Mouse (Mus musculus) layer of hippocampus, adult 2 months (tissue): ENCODE measurements around the gene Hist1h2af. TPM values are rescaled to one million over a fixed set of nuclear protein-coding genes. Genes with fewer than 3 reads are reported as not detected.
"Not testable (repeated sequence)": the region's sequence is repeated elsewhere in the genome, so short reads cannot be mapped to it uniquely, and the experiment has no call there.

Source experiments
- DNase-seq, 2 experiments: peaks; one replicate each; pipeline ENCODE4 v3.0.0; 2022; ENCODE audit warnings: low spot score in 2 of 2
- H3K27ac ChIP-seq: fragments of 200-600 bp; 2 replicates; pipeline ENCODE4 v1.8.1; 2022
- H3K4me3 ChIP-seq: fragments of 200-600 bp; 2 replicates; pipeline ENCODE4 v1.8.1; 2022; ENCODE audit warnings: mild to moderate bottlenecking
- CTCF ChIP-seq: fragments of 200-600 bp; conservative IDR thresholded peaks from 2 replicates; pipeline ENCODE4 v1.8.1; 2022; ENCODE audit warnings: antibody characterized with exemption, mild to moderate bottlenecking, moderate library complexity
- total RNA-seq, 2 experiments: library from RNA; stranded (reverse); gene quantifications; 2 replicates each; pipeline ENCODE4 v1.2.3; 2021

Hist1h2af gene
- total RNA-seq, 2 experiments from 2014 or later = 6.9 to 12.2 TPM

DNA sequence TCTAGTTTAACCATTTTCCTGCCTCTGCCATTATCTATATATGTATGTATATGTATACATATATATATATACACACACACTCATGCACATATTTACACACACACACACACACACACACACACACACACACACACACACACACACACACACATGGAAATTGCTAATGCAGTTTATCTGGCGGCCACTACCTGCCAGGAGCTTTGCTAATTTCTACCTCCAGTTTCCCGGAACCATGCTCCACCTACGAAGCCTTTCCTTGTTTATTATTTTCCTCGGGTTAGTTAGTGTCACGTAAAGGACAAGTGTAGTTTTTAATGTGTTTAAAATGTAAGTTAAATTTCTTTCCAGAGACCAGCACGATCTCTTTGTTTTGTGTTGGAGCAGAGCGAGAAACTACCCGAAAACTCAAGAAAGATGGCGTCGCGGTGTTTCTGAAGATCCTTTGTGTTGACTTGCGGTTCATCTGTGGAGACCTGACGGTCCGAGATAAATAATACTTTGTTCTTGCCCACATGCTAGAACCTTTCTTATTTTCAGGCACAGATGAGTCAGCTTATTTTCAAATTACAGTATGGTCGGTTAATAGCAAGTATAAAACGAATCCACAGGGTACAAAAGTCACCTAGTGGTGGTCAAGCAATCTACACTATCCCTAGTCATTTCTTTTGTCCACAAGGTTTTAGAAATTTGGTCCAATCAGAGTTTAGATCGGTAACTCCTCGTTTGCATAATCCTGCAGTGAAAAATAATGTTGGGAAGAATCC is 29.2 kb downstream of the Hist1h2af start:
- TF ChIP-seq CTCF = peak; percentile 81
- peak overlapping the region; percentile 73 for H3K4me3 ChIP-seq
- DNase-seq = no peak
- H3K27ac ChIP-seq = peak overlapping the region; percentile 97

DNA sequence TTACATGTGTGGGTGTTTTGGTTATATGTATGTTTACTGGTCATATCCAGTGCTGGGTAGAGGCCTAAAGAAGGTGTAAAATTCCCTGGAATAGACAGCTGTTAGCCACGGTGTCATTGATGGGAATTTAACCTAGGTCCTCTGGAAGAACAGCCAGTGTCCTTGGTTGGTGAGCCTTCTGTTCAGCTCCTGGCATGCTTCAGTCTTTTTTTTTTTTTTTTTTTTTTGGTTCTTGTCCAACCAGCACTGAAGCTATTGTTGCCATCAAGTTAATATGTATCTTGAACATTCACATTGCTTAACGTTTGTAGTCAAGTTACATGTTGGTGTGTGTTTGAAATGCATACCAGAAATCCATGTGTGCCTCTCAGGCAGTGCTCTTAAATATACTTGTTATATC is 30.8 kb downstream of the Hist1h2af start:
- no peak overlapping the region for H3K4me3 ChIP-seq
- TF ChIP-seq CTCF = no peak
- H3K27ac ChIP-seq = no peak overlapping the region
- no peak for DNase-seq

DNA sequence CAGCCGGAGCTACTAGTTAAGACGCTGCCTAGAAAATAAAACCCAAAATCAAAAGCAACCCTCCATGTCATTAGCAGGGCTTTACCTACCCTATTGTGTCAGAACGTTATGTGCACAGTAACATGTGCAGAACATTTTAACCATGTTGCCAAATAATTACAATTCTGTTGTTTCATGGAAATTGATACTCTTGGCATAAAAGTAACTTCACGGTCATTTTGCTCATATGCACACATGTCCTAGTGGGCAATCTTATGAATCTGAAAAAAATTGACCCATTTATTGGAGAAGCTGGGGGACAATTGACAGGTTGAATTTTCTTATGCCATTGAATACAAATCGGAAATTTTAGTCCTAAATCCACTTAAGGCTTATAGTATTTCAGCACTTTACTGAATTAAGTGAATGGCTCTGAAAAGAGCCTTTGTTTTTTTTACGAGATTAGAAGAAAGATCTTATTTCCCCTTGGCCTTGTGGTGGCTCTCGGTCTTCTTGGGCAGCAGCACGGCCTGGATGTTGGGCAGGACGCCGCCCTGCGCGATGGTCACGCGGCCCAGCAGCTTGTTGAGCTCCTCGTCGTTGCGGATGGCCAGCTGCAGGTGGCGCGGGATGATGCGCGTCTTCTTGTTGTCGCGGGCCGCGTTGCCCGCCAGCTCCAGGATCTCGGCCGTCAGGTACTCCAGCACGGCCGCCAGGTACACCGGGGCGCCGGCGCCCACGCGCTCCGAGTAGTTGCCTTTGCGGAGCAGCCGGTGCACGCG is 36.7 kb downstream of the Hist1h2af start:
- Histone ChIP-seq H3K4me3 (peak overlapping the region; percentile 73), H3K27ac (peak overlapping the region; percentile 95)
- not testable (repeated sequence) for DNase-seq

DNA sequence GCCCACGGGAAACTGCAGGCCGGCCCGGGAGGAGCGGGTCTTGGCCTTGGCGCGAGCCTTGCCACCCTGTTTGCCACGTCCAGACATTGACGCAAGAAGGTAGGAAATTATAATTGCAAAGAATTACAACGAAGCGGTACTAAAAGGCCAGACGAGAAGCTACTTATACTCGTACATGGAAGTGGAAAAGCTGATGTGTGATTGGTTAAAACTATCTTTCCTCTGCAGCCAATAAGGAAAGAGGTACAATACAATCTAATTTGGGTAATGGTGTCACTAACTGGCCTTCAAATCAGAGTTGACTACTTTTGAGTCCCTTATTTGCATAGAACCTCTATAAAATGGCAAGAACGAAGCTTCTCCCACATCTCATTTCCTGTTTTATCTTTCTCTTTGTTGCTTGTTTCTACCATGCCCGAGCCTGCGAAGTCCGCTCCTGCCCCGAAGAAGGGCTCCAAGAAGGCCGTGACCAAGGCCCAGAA is 37.4 kb downstream of the Hist1h2af start, which contains the start of the genes Hist1h2ae and Hist1h2bg:
Gene Hist1h2ae, minus strand, starts transcription at position 199 of the 482 bp plus-strand sequence.
Gene Hist1h2bg, plus strand, starts transcription at position 375 of the 482 bp plus-strand sequence.
- no peak for TF ChIP-seq CTCF
- Histone ChIP-seq H3K4me3 (peak within 1 kb of the TSS; percentile 73), H3K27ac (peak within 1 kb of the TSS; percentile 95)
- peak; percentile 72 to 92 for DNase-seq

DNA sequence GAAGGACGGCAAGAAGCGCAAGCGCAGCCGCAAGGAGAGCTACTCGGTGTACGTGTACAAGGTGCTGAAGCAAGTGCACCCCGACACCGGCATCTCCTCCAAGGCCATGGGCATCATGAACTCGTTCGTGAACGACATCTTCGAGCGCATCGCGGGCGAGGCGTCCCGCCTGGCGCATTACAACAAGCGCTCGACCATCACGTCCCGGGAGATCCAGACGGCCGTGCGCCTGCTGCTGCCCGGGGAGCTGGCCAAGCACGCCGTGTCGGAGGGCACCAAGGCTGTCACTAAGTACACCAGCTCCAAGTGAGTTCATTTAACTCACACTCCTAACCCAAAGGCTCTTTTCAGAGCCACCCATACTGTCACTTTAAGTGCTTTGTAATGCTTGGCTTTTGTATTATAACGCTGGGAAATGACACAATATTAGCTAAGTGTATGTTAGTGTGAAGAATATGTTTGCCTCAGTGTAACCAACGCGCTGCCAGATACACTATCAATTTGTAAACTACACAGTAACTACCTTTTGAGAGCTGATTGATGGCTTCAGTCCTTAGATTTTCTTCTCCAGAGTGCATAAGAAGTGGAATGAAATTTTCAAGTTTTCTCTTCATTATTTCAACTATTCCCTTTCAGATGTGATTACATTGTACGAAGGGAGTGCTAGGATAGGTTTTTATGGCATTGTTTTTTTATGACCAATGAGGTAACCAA is 38.0 kb downstream of the Hist1h2af start:
- not testable (repeated sequence) for DNase-seq
- H3K4me3 ChIP-seq = peak overlapping the region; percentile 73
- H3K27ac ChIP-seq = peak overlapping the region; percentile 95

DNA sequence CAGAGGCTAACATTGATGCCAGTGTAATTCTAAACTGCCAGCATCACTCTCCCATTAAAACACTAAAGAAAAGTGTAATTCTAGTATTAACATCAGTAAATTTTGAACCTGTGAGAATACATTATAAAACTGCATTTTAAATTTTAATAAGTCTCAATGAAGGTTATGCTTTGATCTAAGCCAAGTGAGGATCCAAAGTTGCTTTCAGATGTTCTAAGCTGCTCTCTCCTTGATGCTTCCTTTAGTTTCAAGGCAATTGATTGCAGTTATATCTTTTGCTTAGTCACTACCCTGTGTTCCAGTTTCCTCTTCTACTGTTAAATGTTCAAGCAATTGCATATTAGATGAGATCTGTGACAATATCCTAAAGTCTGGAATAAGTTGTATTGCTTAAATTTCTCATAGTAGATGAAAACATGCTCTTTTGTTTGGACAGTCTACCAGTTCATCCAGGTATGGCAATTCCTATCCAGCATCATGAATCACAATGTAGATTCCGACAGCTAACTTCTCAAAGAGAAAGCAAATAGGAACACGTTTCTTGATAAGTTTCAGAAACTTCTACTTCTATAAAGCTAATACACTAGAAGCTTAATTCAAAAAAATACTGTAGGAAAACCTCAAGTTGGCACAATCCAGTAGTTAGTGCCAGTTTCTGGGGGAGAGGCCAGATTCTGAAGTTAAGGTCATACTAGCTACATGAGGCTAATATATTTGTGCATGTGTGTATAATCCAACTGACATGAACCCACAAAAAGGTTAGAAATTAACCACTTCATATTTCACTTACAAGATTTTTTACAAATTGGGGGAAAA is 38.7 kb downstream of the Hist1h2af start:
- H3K4me3 ChIP-seq = peak overlapping the region; percentile 73
- DNase-seq = no peak
- peak overlapping the region; percentile 95 for H3K27ac ChIP-seq
- TF ChIP-seq CTCF = no peak

DNA sequence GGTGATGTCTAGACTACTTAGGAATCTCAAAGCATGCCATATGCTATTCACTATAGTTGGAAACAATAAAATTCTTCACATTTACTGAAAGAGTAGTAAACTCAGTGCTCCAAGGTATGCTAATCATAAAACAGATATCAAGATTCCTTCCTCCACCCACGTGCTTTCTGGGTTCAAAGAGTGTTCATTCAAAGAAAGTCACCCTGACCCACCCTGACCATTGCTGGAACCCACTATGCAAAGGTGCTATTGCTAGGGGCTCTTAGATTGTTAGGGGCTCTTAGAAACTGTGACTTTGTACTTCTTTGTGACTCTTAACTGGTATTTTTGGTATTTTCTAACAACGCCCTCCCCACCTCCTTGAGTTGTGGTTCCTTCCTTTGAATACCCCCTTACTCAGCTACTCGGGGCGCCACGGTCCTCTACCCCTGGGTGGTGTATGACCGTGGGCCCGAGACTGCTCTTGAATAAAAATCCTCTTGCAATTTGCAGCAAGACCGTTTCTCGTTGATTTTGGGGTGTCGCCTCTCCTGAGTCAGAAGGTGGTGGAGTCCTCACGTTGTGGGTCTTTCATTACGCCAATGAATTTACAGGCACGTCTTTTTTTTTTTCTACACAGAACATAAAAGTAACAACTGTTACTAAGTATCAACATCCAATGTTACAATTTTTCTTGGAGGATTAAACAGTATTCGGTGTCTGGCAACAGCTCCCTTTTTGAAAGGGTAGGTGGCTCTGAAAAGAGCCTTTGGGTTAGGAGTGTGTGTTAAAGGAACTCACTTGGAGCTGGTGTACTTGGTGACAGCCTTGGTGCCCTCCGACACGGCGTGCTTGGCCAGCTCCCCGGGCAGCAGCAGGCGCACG is 39.6 kb downstream of the Hist1h2af start:
- DNase-seq = not testable (repeated sequence)
- H3K27ac ChIP-seq = peak overlapping the region; percentile 95
- H3K4me3 ChIP-seq = peak overlapping the region; percentile 73

DNA sequence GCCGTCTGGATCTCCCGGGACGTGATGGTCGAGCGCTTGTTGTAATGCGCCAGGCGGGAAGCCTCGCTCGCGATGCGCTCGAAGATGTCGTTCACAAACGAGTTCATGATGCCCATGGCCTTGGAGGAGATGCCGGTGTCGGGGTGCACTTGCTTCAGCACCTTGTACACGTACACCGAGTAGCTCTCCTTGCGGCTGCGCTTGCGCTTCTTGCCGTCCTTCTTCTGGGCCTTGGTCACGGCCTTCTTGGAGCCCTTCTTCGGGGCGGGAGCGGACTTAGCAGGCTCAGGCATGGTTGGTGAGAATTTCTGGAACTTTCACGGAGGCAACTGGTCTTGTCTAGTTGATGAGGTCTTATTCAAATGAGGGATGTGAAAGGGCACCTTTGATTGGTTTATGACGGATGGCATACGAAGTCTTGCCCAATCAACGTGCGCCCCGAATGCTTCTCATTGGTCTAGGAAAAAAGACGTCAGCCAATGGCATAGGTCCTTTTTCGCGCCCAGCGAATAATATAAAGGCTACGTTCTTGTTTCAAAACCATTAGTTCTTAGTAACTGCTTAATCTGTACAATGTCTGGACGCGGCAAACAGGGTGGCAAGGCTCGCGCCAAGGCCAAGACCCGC is 40.3 kb downstream of the Hist1h2af start, which contains the start of the genes Hist1h2bf and Hist1h2ad:
Gene Hist1h2bf, minus strand, starts transcription at position 299 of the 627 bp plus-strand sequence.
Gene Hist1h2ad, plus strand, starts transcription at position 484 of the 627 bp plus-strand sequence.
- peak; percentile 89 to 97 for DNase-seq
- H3K4me3 ChIP-seq = peak within 1 kb of the TSS; percentile 73
- peak within 1 kb of the TSS; percentile 76 for H3K27ac ChIP-seq
- TF ChIP-seq CTCF = 0 out of 2 replicates have a peak, but pooled peaks have one; percentile 6

DNA sequence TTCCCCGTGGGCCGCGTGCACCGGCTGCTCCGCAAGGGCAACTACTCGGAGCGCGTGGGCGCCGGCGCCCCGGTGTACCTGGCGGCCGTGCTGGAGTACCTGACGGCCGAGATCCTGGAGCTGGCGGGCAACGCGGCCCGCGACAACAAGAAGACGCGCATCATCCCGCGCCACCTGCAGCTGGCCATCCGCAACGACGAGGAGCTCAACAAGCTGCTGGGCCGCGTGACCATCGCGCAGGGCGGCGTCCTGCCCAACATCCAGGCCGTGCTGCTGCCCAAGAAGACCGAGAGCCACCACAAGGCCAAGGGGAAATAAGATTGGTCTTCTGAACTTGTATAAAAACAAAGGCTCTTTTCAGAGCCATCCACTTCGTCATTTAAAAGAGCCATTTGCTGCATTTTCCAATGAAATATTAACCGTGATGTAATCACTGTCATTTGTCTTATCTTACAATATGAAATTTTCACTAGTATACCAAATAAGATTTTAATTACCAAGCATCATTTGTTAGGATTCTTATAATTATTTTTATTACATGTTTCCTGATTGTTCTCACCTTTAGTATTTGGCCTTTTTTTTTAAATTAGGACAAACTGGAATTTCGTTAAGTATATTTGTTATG is 41.0 kb downstream of the Hist1h2af start:
- not testable (repeated sequence) for DNase-seq
- peak overlapping the region; percentile 73 for H3K4me3 ChIP-seq
- H3K27ac ChIP-seq = peak overlapping the region; percentile 64

DNA sequence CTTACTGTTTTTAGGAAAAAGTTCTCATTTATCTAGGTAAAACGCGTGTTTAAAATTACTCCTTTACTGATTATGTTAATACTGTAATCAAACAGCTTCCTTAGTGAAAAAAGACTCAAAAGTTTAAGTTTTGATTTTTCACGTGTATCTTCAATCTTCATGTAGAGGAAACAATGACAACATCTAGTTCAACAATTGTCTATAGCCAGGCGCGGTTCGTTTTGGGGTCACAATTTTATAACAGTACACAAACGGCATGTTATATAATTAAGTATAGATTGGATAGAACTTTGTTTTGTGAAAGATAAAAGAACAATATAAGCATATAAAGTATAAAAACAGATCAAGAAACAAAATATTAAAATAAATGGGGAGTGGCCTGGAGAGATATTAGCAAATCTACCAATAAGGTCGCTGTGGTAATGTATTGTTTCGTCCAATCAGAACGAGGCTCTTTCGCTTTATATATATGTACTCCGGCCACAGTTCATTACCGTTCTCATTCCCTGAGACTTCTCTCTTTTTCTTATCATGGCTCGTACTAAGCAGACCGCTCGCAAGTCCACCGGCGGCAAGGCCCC is 41.7 kb downstream of the Hist1h2af start, which contains the start of gene Hist1h3d:
Gene Hist1h3d, plus strand, starts transcription at position 493 of the 581 bp plus-strand sequence.
- Histone ChIP-seq H3K27ac (peak within 1 kb of the TSS; percentile 84), H3K4me3 (peak within 1 kb of the TSS; percentile 61)
- no peak for TF ChIP-seq CTCF
- DNase-seq = peak; percentile 65 to 85

DNA sequence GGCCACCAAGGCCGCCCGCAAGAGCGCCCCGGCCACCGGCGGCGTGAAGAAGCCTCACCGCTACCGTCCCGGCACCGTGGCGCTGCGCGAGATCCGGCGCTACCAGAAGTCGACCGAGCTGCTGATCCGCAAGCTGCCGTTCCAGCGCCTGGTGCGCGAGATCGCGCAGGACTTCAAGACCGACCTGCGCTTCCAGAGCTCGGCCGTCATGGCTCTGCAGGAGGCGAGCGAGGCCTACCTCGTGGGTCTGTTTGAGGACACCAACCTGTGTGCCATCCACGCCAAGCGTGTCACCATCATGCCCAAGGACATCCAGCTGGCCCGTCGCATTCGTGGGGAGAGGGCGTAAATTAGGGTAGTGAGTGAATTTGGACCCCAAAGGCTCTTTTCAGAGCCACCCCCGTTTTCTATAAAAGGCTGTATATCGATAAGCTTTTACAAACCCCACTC is 42.2 kb downstream of the Hist1h2af start:
- Histone ChIP-seq H3K27ac (peak overlapping the region; percentile 84), H3K4me3 (peak overlapping the region; percentile 61)
- not testable (repeated sequence) for DNase-seq
